Mouse (Mus musculus) kidney, embryonic 14.5 days (tissue): ENCODE measurements around the gene Gm17349. TPM values are rescaled to one million over a fixed set of nuclear protein-coding genes. Genes with fewer than 3 reads are reported as not detected.

Source experiments
- ATAC-seq: fragments of 200-750 bp; cut with Nextera tagmentation; 2 replicates; pipeline ENCODE4 v1.8.0; 2017; ENCODE audit warnings: moderate number of reproducible peaks, mild to moderate bottlenecking, moderate TSS enrichment, moderate library complexity; ENCODE audit not compliant: low FRiP score, low TSS enrichment
- H3K27ac ChIP-seq: fragments of 300-500 bp; sonication (generic); 2 replicates; pipeline ENCODE4 v1.5.1; 2014; ENCODE audit warnings: low read depth, mild to moderate bottlenecking, low read length, moderate library complexity, mixed read lengths
- H3K27me3 ChIP-seq: fragments of 300-500 bp; sonication (generic); 2 replicates; pipeline ENCODE4 v1.6.1; 2014; ENCODE audit warnings: mild to moderate bottlenecking, low read length; ENCODE audit not compliant: control insufficient read depth, insufficient read depth
- H3K36me3 ChIP-seq: fragments of 300-500 bp; sonication (generic); 2 replicates; pipeline ENCODE4 v1.6.1; 2014; ENCODE audit warnings: low read length, mixed read lengths; ENCODE audit not compliant: control insufficient read depth, insufficient read depth
- H3K4me1 ChIP-seq: fragments of 300-500 bp; sonication (generic); 2 replicates; pipeline ENCODE4 v1.6.1; 2014; ENCODE audit warnings: low read length, mixed read lengths; ENCODE audit not compliant: control insufficient read depth, insufficient read depth
- H3K4me2 ChIP-seq: fragments of 300-500 bp; sonication (generic); replicated peaks from 2 replicates; pipeline ENCODE4 v1.6.1; 2014; ENCODE audit warnings: low read depth, mild to moderate bottlenecking, low read length
- H3K4me3 ChIP-seq: fragments of 300-500 bp; sonication (generic); 2 replicates; pipeline ENCODE4 v1.5.1; 2014; ENCODE audit warnings: mild to moderate bottlenecking, low read length
- H3K9ac ChIP-seq: fragments of 300-500 bp; sonication (generic); 2 replicates; pipeline ENCODE4 v1.6.1; 2014; ENCODE audit warnings: low read depth, mild to moderate bottlenecking, low read length, moderate library complexity
- H3K9me3 ChIP-seq: fragments of 300-500 bp; sonication (generic); 2 replicates; pipeline ENCODE4 v1.6.1; 2016; ENCODE audit warnings: low read length; ENCODE audit not compliant: control insufficient read depth
- WGBS: fragments of 180-500 bp; shearing (Covaris S2); extraction: QIAGEN DNeasy Blood & Tissue Kit; methylation state at CpG from one replicate; pipeline ENCODE4 v1.1.7; 2014; 5-methylcytosine and 5-hydroxymethylcytosine counted together
- polyA plus RNA-seq: library from polyadenylated mRNA; unstranded; fragments of >200 nt; fragmentation: Nextera tagmentation; extraction: Ambion mirVana; gene quantifications from 2 replicates; pipeline ENCODE4 v1.2.1, GENCODE M21; 2014

The Gm17349 gene
- polyA plus RNA-seq, 1 experiment from 2014 or later = not detected

- no peak for ATAC-seq
- H3K4me2 ChIP-seq = no peak overlapping the region
Observed at GRCm38 (mm10) chr15:99662371-99662770, 42.9 kb downstream of the Gm17349 start.

DNA sequence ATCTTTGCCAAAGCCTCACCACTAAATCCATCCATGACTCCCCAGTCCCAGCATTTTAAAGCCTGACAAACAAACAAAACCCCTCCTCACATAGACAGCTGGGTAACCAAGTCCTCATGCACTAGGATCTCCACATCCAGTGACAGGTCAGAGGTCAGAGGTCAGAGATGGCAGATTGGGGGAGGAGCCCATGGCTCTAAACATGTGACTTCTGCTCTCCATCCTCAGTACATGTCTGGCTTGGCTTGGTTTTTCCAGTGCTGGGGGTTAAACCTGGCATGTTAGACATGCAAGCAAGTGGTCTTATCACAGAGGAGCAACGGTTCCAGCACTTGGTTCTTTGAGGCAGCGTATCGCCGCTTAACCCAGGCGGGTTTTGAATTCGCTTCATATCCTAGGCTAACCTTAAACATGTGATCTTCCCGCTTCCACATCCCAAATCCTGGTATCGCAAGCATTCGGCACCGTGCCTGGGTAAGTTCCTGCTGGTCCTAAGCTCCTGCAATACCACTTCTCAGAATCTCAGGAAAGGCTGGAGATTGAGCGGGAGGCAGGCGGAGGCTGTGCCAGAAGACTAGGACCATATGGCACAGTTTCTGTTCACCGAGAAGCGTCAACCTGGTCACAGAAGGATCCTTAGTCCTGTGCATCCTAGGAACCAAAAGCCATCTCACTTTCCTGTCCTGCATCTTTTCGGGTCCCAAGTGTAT, 44.0 kb downstream of the Gm17349 start:
- Histone ChIP-seq H3K4me3 (no peak overlapping the region), H3K27me3 (peaks cover 8% of the 10 kb centered on the region), H3K9me3 (no peaks in the 10 kb centered on the region), H3K4me2 (no peak overlapping the region), H3K36me3 (no peaks in the 10 kb centered on the region), H3K9ac (no peak overlapping the region), H3K4me1 (peaks cover 3% of the 10 kb centered on the region; the same call in 1 of the 2 replicates), H3K27ac (no peak overlapping the region)
- 93% methylated on average over 15 of the region's 15 CpGs for WGBS
- ATAC-seq = no peak

More at GRCm38 (mm10) chr15:99662371-99662770, 42.9 kb downstream of the Gm17349 start:
- no peak overlapping the region for H3K9ac ChIP-seq
- no peak overlapping the region for H3K27ac ChIP-seq
- H3K27me3 ChIP-seq = peaks cover 17% of the 10 kb centered on the region
- peaks cover 3% of the 10 kb centered on the region; the same call in 1 of the 2 replicates for H3K4me1 ChIP-seq
- 66% methylated on average over 7 of the region's 7 CpGs for WGBS
- H3K36me3 ChIP-seq = no peaks in the 10 kb centered on the region
- no peak overlapping the region for H3K4me3 ChIP-seq
- H3K9me3 ChIP-seq = no peaks in the 10 kb centered on the region

DNA sequence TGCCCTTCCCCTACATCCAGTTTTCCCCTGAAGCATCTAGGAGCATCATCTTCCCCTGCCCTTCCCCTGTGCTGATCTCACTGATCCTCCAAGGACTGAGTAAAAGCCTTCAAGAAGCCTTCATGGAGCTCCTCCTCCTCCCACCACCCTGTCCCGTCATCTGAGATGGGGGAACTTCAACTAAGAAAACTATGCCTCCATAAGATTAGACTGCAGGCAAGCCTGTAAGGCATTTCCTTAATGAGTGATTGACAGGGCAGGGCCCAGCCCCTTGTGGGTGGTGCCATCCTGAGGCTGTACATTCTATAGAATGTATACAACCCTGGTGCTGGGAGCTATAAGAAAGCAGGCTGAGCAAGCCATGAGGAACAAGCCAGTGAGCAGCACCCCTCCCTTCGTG, 46.9 kb downstream of the Gm17349 start:
- H3K4me1 ChIP-seq = no peaks in the 10 kb centered on the region
- peaks cover 23% of the 10 kb centered on the region for H3K27me3 ChIP-seq
- no peak for ATAC-seq
- no peaks in the 10 kb centered on the region for H3K36me3 ChIP-seq
- WGBS = 43% methylated on average over 2 of the region's 2 CpGs
- no peaks in the 10 kb centered on the region for H3K9me3 ChIP-seq
- no peak overlapping the region for H3K4me2 ChIP-seq
- no peak overlapping the region for H3K4me3 ChIP-seq
- H3K27ac ChIP-seq = no peak overlapping the region
- no peak overlapping the region for H3K9ac ChIP-seq

- WGBS = 64% methylated on average over 9 of the region's 9 CpGs
- H3K4me1 ChIP-seq = peaks cover 3% of the 10 kb centered on the region; the same call in 1 of the 2 replicates
- H3K4me2 ChIP-seq = no peak overlapping the region
- no peaks in the 10 kb centered on the region for H3K36me3 ChIP-seq
- no peak overlapping the region for H3K27ac ChIP-seq
- H3K9ac ChIP-seq = no peak overlapping the region
- H3K4me3 ChIP-seq = no peak overlapping the region
- peaks cover 24% of the 10 kb centered on the region for H3K27me3 ChIP-seq
- no peaks in the 10 kb centered on the region for H3K9me3 ChIP-seq
- no peak for ATAC-seq
Observed at GRCm38 (mm10) chr15:99655956-99656355, 49.3 kb downstream of the Gm17349 start.

- no peak overlapping the region for H3K9ac ChIP-seq
- peak overlapping the region; percentile 38 for H3K4me2 ChIP-seq
- no peak for ATAC-seq
- no peaks in the 10 kb centered on the region for H3K36me3 ChIP-seq
- H3K4me3 ChIP-seq = peak overlapping the region; percentile 21
- WGBS = 5% methylated on average over 21 of the region's 21 CpGs
- no peaks in the 10 kb centered on the region for H3K9me3 ChIP-seq
- peaks cover 20% of the 10 kb centered on the region for H3K4me1 ChIP-seq
- H3K27me3 ChIP-seq = peaks cover 24% of the 10 kb centered on the region
- H3K27ac ChIP-seq = no peak overlapping the region
Observed at GRCm38 (mm10) chr15:99653876-99654275, 51.4 kb downstream of the Gm17349 start.

DNA sequence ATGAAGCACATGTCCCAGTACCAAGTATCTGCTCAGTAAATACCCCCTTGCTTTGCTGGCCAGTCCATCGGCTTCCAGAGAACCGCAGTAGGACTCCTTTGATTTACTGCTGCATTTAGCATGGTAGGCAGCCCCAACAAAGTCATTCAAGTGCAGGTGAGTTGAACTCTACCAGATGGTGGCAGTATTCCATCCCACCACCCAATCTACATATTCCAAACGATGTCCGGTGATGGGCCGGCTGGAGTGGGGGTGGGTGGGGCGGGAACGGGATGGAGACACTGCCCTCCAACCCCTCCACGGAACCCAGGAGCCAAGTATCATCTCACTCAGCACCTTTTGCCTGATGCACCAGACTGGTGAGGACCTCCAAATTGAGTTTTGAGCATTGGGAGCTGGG, 52.0 kb downstream of the Gm17349 start:
- H3K4me1 ChIP-seq = peaks cover 24% of the 10 kb centered on the region
- no peaks in the 10 kb centered on the region for H3K36me3 ChIP-seq
- H3K9me3 ChIP-seq = no peaks in the 10 kb centered on the region
- H3K4me3 ChIP-seq = peak overlapping the region; percentile 21; the same call in 1 of the 2 replicates
- peaks cover 24% of the 10 kb centered on the region for H3K27me3 ChIP-seq
- H3K9ac ChIP-seq = no peak overlapping the region
- H3K4me2 ChIP-seq = peak overlapping the region; percentile 38
- H3K27ac ChIP-seq = no peak overlapping the region
- no peak for ATAC-seq
- 3% methylated on average over 8 of the region's 8 CpGs for WGBS

Other genes with a start within 250 kb of the Gm17349 start
- gene Nckap5l, start 247.7 kb downstream of the Gm17349 start, polyA plus RNA-seq = 9.3 and 11.8 TPM in 2 replicates
- 13.2 and 16.9 TPM in 2 replicates for gene Bcdin3d, start 230.8 kb downstream of the Gm17349 start, polyA plus RNA-seq
- not detected in 2 replicates for gene Faim2, start 177.3 kb downstream of the Gm17349 start, polyA plus RNA-seq
- 3.7 and 5.4 TPM in 2 replicates for gene Aqp2, start 126.4 kb downstream of the Gm17349 start, polyA plus RNA-seq
- 0.16 and 0.27 TPM in 2 replicates for gene Aqp5, start 114.7 kb downstream of the Gm17349 start, polyA plus RNA-seq
- not detected in 2 replicates for gene Aqp6, start 104.1 kb downstream of the Gm17349 start, polyA plus RNA-seq
- 79.1 and 113 TPM in 2 replicates for gene Racgap1, start 53.8 kb downstream of the Gm17349 start, polyA plus RNA-seq
- gene Asic1, start 35.1 kb downstream of the Gm17349 start, polyA plus RNA-seq = 0.88 and 0.90 TPM in 2 replicates
- 54.3 and 74.2 TPM in 2 replicates for gene Smarcd1, start 3.4 kb downstream of the Gm17349 start, polyA plus RNA-seq
- gene Gpd1, start 12.0 kb upstream of the Gm17349 start, polyA plus RNA-seq = 2.0 and 3.1 TPM in 2 replicates
- 184 and 218 TPM in 2 replicates for gene Cox14, start 20.1 kb upstream of the Gm17349 start, polyA plus RNA-seq
- gene Cers5, start 67.4 kb upstream of the Gm17349 start, polyA plus RNA-seq = 74.9 and 87.7 TPM in 2 replicates
- gene Lima1, start 170.0 kb upstream of the Gm17349 start, polyA plus RNA-seq = 23.4 and 43.5 TPM in 2 replicates